Mouse (Mus musculus) liver, embryonic 13.5 days (tissue): ENCODE measurements around the gene Rnf207. TPM values are rescaled to one million over a fixed set of nuclear protein-coding genes. Genes with fewer than 3 reads are reported as not detected.

Source experiments
- ATAC-seq: fragments of 200-750 bp; cut with Nextera tagmentation; 2 replicates; pipeline ENCODE4 v1.8.0; 2017; ENCODE audit warnings: low read depth, mild to moderate bottlenecking, moderate number of reproducible peaks, moderate library complexity
- DNase-seq: peaks from one replicate; pipeline ENCODE4 v3.0.0; 2022
- H3K27ac ChIP-seq: fragments of 300-500 bp; sonication (generic); 2 replicates; pipeline ENCODE4 v1.5.1; 2015; ENCODE audit warnings: moderate library complexity, mild to moderate bottlenecking, inconsistent platforms
- H3K27me3 ChIP-seq: fragments of 300-500 bp; sonication (generic); 2 replicates; pipeline ENCODE4 v1.6.1; 2015; ENCODE audit warnings: mild to moderate bottlenecking, inconsistent platforms
- H3K36me3 ChIP-seq: fragments of 300-500 bp; sonication (generic); 2 replicates; pipeline ENCODE4 v1.6.1; 2015; ENCODE audit warnings: mild to moderate bottlenecking, inconsistent platforms
- H3K4me1 ChIP-seq: fragments of 300-500 bp; sonication (generic); replicated peaks from 2 replicates; pipeline ENCODE4 v1.6.1; 2015; ENCODE audit warnings: inconsistent platforms
- H3K4me2 ChIP-seq: fragments of 300-500 bp; sonication (generic); 2 replicates; pipeline ENCODE4 v1.6.1; 2015; ENCODE audit warnings: inconsistent platforms, mild to moderate bottlenecking, moderate library complexity
- H3K4me3 ChIP-seq: fragments of 300-500 bp; sonication (generic); replicated peaks from 2 replicates; pipeline ENCODE4 v1.5.1; 2015; ENCODE audit warnings: mild to moderate bottlenecking, inconsistent platforms
- H3K9ac ChIP-seq: fragments of 300-500 bp; sonication (generic); 2 replicates; pipeline ENCODE4 v1.6.1; 2015; ENCODE audit warnings: mild to moderate bottlenecking, inconsistent platforms
- H3K9me3 ChIP-seq: fragments of 300-500 bp; sonication (generic); replicated peaks from 2 replicates; pipeline ENCODE4 v1.6.1; 2016; ENCODE audit warnings: inconsistent platforms
- WGBS: fragments of 180-500 bp; shearing (Covaris S2); methylation state at CpG from one replicate; pipeline ENCODE4 v1.1.7; 2015; ENCODE audit not compliant: insufficient replicate concordance; 5-methylcytosine and 5-hydroxymethylcytosine counted together
- polyA plus RNA-seq: library from polyadenylated mRNA; unstranded; fragments of >200 nt; fragmentation: Nextera tagmentation; extraction: Ambion mirVana; gene quantifications from 2 replicates; pipeline ENCODE4 v1.2.1, GENCODE M21; 2015

Gene Rnf207
- polyA plus RNA-seq = 0.27 and 0.31 TPM in 2 replicates

DNA sequence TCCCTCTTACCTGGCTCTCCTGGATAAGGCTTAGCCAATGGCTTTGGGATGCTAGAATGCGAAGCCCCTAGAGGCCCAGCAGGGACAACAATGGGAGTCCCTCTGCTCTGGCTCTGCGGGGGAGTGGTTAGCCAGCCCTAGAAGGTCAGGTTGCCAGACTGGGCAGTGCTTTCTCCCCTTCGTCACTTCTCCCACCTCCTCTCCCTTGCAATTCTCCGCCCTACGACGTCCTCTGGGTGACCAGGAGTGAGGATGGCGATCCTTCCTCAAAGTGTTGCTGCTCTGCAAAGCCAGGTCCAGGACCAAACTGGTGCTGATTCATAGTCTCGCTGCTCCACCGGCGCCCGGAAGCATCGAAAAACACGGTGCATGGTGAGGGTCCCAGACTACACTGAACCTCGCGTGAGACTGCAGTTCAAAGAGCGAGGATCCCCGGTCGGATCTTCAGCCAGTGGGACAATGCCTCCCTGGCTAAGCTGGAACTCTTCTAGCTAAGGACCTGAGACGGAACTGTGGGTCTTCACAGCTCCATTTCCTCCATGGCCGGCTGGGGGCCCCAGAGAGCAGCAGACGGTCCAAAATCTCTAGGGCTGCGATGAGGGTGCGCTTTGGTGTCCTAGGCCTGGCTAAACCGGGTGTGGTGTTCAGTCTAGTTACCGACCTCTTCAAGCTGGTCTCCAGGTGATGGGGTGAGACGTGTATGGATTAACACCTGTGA lies at the start of gene Rnf207:
Gene Rnf207, minus strand, starts transcription at position 477 of the 718 bp plus-strand sequence.
- ATAC-seq (no peak), DNase-seq (peak; percentile 37)
- H3K9me3 ChIP-seq = no peaks in the 10 kb centered on the region
- H3K4me3 ChIP-seq = 0 out of 2 replicates have a peak within 1 kb of the TSS, but pooled peaks have one; percentile 29
- peaks cover 54% of the 10 kb centered on the region for H3K27me3 ChIP-seq
- WGBS = 6% methylated on average over 26 of the region's 26 CpGs
- no peaks in the 10 kb centered on the region for H3K36me3 ChIP-seq
- H3K27ac ChIP-seq = no peak within 1 kb of the TSS
- 0 out of 2 replicates have a peak within 1 kb of the TSS, but pooled peaks have one; percentile 17 for H3K9ac ChIP-seq
- peak within 1 kb of the TSS; percentile 49 for H3K4me2 ChIP-seq
- peaks cover 11% of the 10 kb centered on the region for H3K4me1 ChIP-seq

DNA sequence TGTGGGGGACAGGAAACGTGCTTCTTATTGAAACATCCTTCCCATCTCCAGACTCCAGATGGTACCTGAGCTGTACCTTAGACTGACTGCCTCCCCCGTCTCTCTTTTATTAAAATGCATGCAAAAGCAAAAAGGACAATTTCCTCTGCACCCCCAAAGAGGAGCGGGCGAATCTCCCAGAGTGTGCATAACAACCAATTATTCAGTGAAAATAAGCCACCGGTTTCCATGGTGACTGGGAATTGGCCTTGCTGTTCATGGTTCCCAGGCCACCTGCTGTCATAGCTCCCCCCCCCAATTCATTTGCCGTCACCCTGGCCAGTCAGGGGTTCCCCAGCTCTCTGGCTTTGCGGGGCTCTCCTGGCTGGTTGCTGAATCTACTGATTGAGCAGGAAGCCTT lies 46.4 kb upstream of the Rnf207 start:
- peaks cover 9% of the 10 kb centered on the region; the same call in 1 of the 2 replicates for H3K27me3 ChIP-seq
- no peak overlapping the region for H3K9ac ChIP-seq
- H3K4me2 ChIP-seq = no peak overlapping the region
- peaks cover 15% of the 10 kb centered on the region for H3K4me1 ChIP-seq
- H3K9me3 ChIP-seq = no peaks in the 10 kb centered on the region
- ATAC-seq (no peak), DNase-seq (no peak)
- no peak overlapping the region for H3K4me3 ChIP-seq
- WGBS = 63% methylated on average over 7 of the region's 7 CpGs
- no peak overlapping the region for H3K27ac ChIP-seq
- H3K36me3 ChIP-seq = no peaks in the 10 kb centered on the region

DNA sequence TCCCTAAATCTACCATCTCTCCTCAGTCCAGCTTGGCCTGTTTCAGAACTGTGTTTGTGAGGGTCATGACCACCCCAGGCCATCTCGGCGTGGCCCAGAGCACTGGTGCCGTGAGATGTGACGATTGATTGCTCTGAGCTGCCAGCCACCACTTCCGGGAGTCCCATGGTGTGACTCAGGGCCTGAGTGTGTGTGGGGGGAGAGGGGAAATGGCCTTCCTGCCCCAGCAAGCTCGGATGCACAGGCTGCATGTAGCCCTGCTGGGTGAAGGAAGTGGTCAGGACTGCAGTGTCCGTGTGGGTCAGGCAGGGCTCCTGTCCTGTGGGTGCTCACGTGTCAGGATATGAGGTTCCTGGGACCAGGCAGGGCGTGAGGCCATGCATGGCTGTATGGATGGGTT lies 43.4 kb upstream of the Rnf207 start:
- Histone ChIP-seq H3K36me3 (no peaks in the 10 kb centered on the region), H3K27ac (no peak overlapping the region), H3K4me1 (peaks cover 22% of the 10 kb centered on the region), H3K9ac (no peak overlapping the region), H3K4me2 (no peak overlapping the region), H3K4me3 (no peak overlapping the region), H3K9me3 (no peaks in the 10 kb centered on the region), H3K27me3 (peaks cover 22% of the 10 kb centered on the region; the same call in 1 of the 2 replicates)
- no peak for ATAC-seq
- no peak for DNase-seq
- WGBS = 17% methylated on average over 9 of the region's 9 CpGs

DNA sequence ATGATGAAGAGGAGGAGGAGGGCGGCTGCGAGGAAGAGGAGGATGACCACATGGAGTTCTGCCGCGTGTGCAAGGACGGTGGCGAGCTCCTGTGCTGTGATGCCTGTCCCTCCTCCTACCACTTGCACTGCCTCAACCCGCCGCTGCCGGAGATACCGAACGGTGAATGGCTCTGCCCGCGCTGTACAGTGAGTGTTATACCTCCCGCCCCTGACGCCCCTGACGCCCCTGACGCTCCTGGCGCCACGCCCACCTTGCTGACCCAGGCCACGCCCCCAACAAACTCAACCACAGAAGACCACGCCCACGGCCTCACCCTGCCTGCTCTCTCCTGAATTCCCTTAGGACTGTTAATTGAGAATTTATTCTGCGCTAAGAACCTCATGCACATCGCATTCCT lies 42.1 kb upstream of the Rnf207 start:
- no peaks in the 10 kb centered on the region for H3K36me3 ChIP-seq
- peak overlapping the region; percentile 2 for H3K4me3 ChIP-seq
- H3K9ac ChIP-seq = no peak overlapping the region
- peaks cover 22% of the 10 kb centered on the region; the same call in 1 of the 2 replicates for H3K27me3 ChIP-seq
- peak overlapping the region; percentile 53 for H3K4me2 ChIP-seq
- WGBS = 2% methylated on average over 24 of the region's 24 CpGs
- peaks cover 22% of the 10 kb centered on the region for H3K4me1 ChIP-seq
- ATAC-seq (peak; percentile 66), DNase-seq (peak; percentile 73)
- H3K9me3 ChIP-seq = no peaks in the 10 kb centered on the region
- H3K27ac ChIP-seq = no peak overlapping the region

DNA sequence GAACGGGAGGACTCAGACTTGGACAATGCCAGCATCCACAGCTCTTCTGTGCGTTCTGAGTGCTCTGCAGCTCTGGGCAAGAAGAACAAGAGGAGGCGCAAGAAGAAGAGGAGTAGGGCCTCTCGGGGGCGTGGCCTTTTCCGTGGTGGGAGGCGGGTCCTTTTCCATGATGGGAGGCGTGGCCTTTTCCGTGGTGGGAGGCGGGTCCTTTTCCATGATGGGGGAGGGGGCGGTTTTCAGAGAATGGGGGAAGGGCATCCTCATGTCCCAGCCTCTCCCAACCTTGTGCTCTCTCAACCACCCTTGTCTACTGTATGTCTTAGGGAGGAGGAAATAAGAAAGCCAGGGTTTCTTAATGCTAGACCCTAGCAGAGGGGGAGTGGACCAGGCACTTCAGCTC lies 40.9 kb upstream of the Rnf207 start:
- no peak overlapping the region for H3K4me3 ChIP-seq
- peaks cover 22% of the 10 kb centered on the region; the same call in 1 of the 2 replicates for H3K27me3 ChIP-seq
- H3K9me3 ChIP-seq = no peaks in the 10 kb centered on the region
- ATAC-seq (no peak), DNase-seq (no peak)
- WGBS = 5% methylated on average over 11 of the region's 11 CpGs
- peaks cover 22% of the 10 kb centered on the region for H3K4me1 ChIP-seq
- H3K4me2 ChIP-seq = no peak overlapping the region
- H3K9ac ChIP-seq = no peak overlapping the region
- H3K36me3 ChIP-seq = no peaks in the 10 kb centered on the region
- no peak overlapping the region for H3K27ac ChIP-seq

DNA sequence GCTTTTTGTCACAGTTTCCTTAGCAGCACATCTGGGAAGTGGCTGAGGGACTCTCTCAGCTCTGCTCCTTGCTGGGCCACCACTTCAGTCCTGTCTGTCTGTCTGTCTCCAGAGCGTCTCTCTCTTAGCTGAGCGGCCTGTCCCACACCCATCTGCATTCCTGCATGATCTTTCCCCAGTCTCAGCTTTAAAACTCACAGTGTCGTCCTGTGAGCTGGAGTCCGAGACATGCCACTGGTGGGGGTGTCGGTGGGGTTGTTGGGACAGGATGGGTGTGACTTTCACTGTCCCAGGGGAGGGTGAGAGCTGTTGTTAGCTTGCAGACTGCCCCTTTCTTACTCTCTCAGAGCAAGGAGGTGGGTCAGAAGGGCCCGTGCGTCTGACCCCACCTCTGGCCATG lies 36.9 kb upstream of the Rnf207 start:
- DNase-seq (no peak), ATAC-seq (no peak)
- WGBS = 57% methylated on average over 7 of the region's 7 CpGs
- no peak overlapping the region for H3K27ac ChIP-seq
- H3K4me3 ChIP-seq = no peak overlapping the region
- no peak overlapping the region for H3K9ac ChIP-seq
- H3K4me1 ChIP-seq = peaks cover 12% of the 10 kb centered on the region
- no peaks in the 10 kb centered on the region for H3K9me3 ChIP-seq
- peaks cover 30% of the 10 kb centered on the region for H3K27me3 ChIP-seq
- no peaks in the 10 kb centered on the region for H3K36me3 ChIP-seq
- H3K4me2 ChIP-seq = no peak overlapping the region

DNA sequence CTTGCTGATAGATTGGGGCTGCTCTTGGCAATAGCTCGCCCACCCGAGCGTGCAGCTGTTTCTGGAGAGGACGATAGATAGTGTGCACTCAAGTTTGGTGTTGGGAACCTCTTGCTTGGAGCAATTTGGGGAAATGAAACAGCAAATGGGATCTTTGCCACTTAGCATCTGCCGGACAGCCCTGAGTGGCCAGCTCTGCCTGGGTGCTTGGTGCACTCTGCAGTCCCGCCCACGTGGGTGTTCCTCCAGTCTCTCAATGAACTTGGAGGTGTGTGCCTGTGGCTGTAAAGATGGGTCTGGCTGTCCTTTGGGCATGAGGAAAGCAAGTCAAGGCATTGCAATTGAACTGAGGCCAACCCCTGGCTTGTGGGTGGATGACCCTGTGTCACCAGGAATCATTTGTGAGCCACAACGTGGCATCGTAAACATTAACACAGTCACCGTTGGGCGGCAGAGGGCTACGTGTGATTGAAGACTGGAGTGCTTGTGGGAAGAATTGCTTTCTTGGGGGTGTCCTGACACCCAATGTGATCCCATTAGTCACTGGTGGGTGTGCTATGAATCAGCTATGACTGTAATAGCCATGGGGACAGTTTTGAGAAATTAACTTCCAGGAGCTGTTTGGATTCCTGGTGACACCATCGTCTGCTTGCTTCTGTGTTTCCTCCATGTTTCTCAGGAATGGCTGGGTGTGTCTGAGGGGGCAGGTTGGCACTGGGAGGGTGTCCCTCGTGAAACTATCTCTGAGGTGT lies 35.3 kb upstream of the Rnf207 start:
- H3K4me2 ChIP-seq = no peak overlapping the region
- no peak overlapping the region for H3K4me3 ChIP-seq
- DNase-seq = no peak
- H3K36me3 ChIP-seq = no peaks in the 10 kb centered on the region
- H3K27me3 ChIP-seq = peaks cover 33% of the 10 kb centered on the region
- H3K9ac ChIP-seq = no peak overlapping the region
- H3K4me1 ChIP-seq = no peaks in the 10 kb centered on the region
- no peak for ATAC-seq
- no peaks in the 10 kb centered on the region for H3K9me3 ChIP-seq
- H3K27ac ChIP-seq = no peak overlapping the region
- 66% methylated on average over 14 of the region's 14 CpGs for WGBS

DNA sequence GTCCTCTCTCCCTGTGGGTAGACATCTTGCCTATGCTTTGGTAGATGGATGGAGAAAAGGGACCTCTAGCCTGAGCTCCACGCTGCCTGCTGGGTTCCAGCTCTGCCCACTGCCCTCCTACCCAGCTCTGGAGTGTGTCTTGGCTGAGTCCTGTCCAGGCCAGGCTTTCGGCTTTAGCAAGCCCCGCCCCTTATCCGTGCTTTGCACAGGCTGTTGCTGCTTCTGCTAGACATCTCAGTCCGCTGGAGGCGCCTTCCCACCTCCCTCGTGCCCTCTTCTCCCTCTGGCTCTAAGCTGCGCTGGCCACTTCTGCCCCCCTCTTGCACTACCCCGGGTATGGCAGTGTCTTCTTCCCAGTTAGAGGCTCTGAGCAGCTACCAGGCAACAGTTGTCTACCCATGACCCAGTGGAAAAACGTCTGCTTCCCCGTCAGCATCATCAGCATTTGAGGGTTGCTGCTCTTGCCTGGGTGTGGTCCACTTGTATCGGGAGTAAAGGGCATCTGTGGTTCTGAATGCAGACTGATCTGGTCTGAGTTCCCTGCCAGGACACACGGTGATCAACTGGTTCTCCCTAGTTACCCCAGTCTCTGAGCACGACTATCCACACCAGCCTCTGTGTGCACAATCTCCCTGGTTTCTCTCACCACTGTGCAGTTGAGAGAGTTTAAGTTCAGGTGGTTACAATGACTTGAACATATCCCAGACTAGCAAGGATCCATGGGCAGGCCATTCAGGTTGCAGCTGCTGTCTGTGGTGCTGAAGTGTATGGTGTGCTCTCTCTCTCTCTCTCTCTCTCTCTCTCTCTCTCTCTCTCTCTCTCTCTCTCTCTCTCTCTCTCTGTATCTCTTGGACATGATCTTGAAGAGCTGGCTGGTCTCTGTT lies 32.9 kb upstream of the Rnf207 start:
- 13% methylated on average over 14 of the region's 14 CpGs for WGBS
- H3K4me3 ChIP-seq = no peak overlapping the region
- no peak overlapping the region for H3K27ac ChIP-seq
- no peaks in the 10 kb centered on the region for H3K4me1 ChIP-seq
- no peak for DNase-seq
- no peak overlapping the region for H3K4me2 ChIP-seq
- no peak overlapping the region for H3K9ac ChIP-seq
- H3K36me3 ChIP-seq = no peaks in the 10 kb centered on the region
- ATAC-seq = no peak
- peaks cover 45% of the 10 kb centered on the region for H3K27me3 ChIP-seq
- H3K9me3 ChIP-seq = no peaks in the 10 kb centered on the region

DNA sequence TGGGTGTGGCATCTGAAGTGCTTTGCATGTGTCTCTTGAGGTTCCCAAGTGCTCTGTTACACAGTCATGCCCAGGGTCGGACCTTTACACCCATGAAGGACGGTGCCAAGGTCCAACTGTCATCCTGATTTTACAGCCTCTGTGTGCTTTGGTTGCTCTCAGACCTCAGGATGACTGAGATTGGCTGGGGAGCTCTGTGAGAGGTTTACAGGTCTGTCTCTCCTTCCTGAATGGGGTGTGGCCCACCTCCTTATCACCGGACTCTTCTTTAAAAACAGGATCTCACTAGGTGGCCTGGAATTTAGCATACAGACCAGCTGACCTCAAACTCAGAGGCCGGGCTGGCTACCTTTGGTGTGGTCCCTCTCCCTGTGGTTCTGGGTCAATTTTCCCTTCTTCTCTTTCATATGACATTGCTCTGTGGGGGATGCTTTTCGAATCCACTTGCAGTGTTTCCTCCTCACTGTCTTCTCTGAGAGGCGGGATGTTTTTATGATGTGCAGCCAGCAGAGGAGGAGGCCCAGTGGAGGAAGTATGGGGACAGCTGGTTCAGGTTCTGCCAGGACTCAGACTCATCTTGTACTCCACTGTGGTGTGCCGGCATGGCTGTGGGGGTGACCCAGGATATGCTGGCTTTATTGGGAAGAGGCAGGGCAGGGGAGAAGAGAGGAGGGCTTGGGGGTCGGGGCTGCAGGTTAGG lies 32.1 kb upstream of the Rnf207 start:
- peaks cover 2% of the 10 kb centered on the region for H3K4me1 ChIP-seq
- no peak overlapping the region for H3K4me3 ChIP-seq
- peaks cover 45% of the 10 kb centered on the region for H3K27me3 ChIP-seq
- no peak for ATAC-seq
- no peak for DNase-seq
- no peak overlapping the region for H3K27ac ChIP-seq
- no peak overlapping the region for H3K4me2 ChIP-seq
- no peak overlapping the region for H3K9ac ChIP-seq
- WGBS = 20% methylated on average over 8 of the region's 8 CpGs
- no peaks in the 10 kb centered on the region for H3K9me3 ChIP-seq
- H3K36me3 ChIP-seq = no peaks in the 10 kb centered on the region

DNA sequence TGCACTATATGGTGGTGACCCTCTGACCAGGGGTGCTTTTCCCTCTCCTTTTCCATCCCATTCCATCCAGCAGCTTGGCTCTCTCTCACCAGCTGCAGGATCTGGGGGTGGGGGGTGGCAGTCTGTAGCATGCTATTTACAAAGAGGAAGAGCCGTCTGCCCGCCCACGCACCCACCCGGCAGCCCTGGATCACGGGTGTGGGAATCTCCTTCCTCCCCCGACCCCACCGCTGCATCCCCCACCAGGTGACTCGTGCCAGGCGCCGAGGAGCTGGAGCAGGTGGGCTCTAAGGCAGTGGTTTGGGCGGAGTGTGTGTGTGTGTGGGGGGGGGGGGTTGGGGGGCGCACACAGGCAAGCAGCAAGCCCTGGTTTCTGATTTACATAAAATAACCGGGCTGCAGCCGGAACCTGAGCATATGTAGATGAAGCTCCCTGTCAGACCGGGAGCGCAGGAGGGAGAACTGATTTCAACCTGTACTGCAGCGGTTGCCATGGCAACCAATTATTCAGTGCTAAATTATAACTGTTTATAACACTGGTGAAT lies 31.1 kb upstream of the Rnf207 start:
- 10% methylated on average over 17 of the region's 17 CpGs for WGBS
- H3K27ac ChIP-seq = no peak overlapping the region

More for the DNA sequence above, 31.1 kb upstream of the Rnf207 start:
- Histone ChIP-seq H3K9ac (no peak overlapping the region), H3K9me3 (no peaks in the 10 kb centered on the region), H3K4me2 (no peak overlapping the region), H3K36me3 (no peaks in the 10 kb centered on the region), H3K4me1 (peaks cover 11% of the 10 kb centered on the region), H3K27me3 (peaks cover 45% of the 10 kb centered on the region), H3K4me3 (no peak overlapping the region)
- ATAC-seq (no peak), DNase-seq (no peak)
